Mouse (Mus musculus): ENCODE results near the gene Exph5.

The Exph5 gene

DNA sequence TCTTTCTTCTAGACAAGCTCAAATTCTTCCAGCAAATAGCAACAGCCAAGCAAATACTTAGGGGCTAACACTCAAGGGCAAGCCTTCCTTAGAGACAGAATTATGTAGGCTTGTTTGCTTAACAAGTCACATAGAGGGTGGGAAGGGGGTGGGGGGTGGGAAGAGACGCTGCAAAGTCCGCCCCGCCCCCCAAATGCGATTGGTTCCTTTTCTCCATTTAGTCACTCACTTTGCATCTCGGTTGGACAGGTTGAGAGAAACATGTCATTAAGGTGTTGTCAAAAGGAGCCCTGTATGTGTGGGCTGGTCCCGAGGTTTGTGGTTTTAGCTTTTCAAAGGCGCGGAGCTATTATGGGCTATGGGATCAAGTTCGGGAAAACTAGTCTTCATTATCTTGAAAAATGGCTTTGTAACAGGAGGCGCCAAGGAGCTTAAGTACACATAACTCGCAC is at the start of gene Exph5:
Gene Exph5, plus strand, starts transcription at position 402 of the 452 bp plus-strand sequence.
- DNase-seq (ENCODE audit: low read depth, low spot score), result no peak

DNA sequence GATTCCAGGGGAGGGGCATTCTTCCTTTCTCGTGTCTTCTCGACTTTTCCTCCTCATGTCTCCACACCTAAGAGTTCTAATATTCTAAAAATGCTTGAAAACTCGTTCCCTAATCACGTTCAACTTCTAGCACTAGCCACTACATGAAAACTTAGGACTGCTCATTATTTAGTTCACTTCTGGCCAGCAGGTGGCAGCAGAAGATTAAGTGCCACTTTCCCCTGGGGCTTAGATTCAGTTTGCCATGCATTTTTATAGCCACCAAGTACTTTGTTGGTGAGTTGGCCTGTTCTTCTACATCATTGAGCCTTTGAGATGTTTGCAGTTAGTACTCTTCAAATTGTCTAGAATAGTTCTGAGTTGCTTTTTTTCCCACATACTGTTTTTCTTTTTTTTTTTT is 47.1 kb upstream of the Exph5 start:
- DNase-seq (ENCODE audit: low read depth, low spot score), result peak; percentile 48

DNA sequence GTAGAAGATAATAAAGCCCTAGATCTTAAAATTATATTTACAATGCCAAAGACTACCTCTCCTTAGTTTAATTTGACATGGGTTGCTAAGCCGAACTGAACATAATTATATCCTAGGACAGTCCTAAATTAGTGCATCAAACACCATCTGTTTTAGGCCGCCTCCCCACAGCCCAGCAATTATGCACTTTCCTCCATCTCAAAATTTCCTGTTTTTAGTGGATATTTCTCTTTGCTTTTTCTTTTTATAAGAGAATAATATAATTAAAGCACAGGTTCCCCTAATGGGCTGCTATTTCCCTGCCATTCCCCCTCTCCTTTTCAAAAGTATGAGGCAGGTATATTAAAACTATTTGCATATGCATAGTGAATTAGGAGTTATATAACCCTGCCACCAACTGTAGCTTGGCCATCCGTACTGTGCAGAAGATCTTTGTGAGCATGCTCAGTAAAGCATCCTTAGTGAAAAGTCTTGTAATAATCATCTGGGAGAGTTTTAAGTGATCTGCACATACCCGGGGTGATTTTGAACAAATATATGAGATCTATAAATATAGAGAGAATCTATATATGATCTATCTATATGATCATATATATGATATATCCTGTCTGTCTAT is 44.7 kb upstream of the Exph5 start:
- no peak for DNase-seq (ENCODE audit: low read depth, low spot score)

DNA sequence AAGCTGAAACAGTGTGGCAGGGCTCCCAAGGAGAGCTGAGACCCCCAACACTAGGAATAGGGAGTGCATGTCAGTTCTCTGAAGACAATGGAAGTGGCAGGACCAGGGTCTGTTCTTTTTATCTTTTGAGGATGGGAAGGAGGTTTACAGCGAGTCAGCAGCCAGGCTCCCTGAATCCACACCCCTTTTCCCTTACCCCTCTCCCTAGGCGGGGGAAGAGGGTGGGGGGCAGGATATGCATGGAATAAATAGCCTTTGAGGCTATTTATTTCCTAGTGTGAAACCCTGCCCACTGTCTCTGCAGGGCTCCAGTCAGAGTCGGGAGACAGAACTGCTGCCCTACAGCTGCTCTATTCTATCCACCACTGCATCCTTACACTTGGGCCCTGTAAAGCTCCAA is 43.7 kb upstream of the Exph5 start:
- no peak for DNase-seq (ENCODE audit: low read depth, low spot score)

DNA sequence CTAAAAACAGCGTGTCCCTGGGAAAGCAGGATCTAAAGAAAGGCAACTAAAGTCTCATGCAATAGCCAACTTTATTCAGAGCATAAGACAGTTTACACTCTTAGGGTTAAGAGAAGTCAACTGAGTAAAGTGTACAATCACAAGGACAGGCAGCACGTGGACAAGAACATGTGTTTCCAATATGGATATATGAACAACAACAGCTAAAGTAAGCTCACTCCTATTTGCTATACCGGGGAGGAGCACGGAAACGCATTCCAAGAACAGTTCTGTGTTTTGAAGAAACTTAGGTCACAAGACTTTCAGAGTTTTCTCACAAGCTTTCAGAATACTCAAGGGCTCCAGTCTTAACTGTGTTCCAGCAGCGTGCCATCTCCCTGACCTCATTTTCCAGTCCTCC is 43.3 kb upstream of the Exph5 start:
- no peak for DNase-seq (ENCODE audit: low read depth, low spot score)

DNA sequence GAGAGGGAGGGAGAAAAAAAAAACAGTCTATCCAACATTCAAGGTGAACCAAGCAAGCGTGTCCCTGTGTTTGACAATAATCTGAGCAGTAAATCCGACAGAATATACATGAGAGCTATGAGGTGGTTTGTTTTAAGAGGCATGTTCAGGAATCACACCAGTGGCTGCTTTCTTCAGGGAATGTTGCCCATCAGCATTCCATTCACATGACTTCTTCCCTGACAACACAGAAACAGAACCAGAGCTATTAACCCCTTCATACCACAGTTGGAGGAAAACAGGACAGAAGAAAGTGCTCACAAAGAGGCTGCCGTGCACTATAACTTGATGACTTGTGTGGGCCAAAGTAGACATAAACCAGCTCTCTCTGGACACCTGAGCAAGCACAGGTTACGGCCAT is 37.1 kb upstream of the Exph5 start:
- DNase-seq (ENCODE audit: low read depth, low spot score), result no peak

DNA sequence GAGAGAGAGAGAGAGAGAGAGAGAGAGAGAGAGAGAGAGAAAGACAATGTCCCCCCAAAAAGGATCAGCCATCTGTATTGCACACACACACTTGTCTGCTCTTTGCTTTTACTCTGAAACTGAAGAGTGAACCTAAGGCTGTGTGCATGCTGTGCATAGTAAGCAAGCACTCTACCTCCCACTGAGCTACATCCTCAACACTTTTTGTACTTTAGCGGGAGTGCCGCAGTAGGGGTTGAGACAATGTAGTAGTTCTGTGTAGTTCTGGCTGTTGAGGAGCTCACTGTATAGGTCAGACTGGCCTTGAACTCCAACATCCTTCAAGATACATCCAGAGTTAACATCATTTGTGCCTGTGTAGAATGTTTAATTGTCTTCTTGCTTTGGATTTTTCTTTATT is 35.9 kb upstream of the Exph5 start:
- DNase-seq (ENCODE audit: low read depth, low spot score), result no peak

DNA sequence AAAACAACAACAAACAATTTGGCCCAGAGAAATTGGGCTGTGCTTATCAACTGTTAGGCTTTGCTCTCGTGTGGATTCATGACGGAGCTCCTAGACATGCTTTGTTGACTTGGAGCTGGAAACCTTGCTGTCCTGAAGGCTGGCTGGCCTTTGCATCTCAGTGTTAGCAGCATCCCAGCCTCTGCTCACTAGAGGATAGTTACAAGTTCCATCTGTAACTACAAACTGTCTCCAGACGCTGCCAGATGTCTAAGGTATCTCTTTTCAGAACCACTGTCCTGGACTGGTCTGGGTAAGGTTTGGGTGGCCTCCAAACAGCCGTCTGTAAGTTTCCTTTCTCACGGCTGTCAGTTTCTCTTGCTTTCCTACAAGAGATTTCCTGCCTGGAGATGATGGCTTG is 33.4 kb upstream of the Exph5 start:
- DNase-seq (ENCODE audit: low read depth, low spot score), result no peak

DNA sequence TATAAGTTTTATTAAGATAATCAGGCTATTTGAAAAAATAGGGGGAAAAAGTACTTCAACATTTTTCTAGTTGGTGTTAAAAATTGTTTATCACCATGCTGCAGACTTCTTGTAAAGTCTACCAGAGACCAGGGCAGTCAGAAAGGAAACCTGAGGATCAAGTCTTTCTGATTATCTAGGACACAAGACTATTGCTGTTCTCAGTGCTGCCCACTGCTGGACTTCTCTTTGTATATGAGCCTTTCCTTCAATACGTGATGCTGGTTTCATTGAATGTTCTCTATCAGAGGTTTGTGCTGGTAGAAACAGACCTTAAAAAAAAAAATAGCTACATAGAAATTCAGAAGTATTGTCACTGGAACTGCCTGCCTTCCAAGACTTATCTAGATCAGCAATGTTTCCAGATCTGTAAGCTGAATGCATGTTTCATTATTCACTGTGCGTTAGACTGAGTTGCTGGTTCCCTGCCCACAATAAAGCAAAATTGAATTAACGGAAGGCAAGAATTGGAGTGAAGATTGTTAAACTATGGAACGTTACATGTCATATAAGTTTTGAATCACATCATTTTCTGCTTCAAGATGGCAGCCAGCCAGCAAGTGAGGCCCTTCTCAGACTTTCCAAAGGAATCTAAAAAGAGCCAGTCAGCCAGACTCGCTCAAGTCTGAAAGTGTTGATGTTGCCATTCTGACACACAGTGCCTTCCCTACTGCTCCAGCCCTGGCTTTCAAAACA is 32.6 kb upstream of the Exph5 start:
- no peak for DNase-seq (ENCODE audit: low read depth, low spot score)

DNA sequence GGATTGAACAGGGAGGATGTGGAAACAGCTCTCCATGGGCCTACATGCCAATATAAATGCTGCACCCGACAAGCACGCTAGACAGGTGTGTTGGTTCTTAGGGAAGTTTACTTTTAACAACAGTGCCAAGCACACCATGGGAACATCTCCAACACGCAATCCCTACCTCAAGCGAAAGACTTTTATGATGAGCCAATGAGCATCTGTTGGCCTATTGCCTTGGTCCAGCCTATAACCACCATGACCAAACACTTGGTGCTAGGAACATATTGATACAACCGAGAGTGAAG is 32.1 kb upstream of the Exph5 start:
- no peak for DNase-seq (ENCODE audit: low read depth, low spot score)

DNA sequence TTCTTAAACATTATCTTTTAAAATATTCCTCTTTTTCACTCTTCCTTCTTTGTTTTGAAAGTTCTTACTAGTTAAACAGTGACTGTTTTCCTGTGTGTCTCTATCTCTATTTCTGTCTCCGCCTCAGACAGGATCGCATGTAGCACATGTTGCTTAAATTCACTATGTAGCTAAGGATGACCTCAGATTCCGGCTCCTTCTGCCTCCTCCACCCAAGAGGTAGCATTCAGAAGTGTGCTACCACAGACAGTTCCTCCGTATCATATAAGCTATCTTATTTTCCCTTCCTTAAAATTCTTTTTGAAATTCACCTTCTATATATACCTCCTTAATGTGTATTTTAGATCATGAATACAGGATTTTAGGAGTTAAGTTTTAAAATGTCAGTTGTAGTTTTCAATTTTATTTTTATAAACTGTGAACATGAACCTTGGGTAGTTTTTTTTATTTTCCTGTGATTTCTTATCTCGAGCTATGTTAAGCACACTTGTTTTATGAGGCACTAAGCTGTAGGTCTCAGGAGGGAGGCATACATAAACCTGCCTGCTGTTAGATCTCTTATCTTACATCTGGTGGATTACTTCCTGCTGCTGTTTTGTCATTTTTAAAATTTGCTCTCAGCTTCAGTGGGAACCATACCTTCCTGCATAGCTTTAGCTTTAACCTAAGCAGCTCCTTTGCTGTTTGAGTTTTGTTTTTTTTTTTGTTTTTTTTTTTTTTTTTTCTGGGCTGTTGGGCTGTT is 30.0 kb upstream of the Exph5 start:
- no peak for DNase-seq (ENCODE audit: low read depth, low spot score)

DNA sequence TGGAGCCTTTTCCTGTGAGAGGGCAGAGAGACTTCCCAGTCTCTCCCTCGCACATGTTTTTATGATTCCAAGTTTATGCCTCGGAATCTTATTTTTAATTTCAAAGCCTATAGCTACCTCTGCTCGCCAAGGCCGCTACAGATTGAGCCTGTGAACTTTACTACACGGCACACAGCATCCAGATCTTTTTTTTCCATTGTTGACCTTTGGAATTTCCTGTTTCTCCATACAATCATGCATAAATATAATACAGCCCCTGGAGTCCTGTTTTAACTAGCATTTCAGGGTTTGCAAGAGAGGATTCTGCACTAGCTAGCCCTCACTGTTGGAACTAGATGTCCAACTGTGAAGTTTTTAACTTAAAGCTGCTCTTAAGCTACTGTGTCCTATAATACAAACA is 29.3 kb upstream of the Exph5 start:
- no peak for DNase-seq (ENCODE audit: low read depth, low spot score)

DNA sequence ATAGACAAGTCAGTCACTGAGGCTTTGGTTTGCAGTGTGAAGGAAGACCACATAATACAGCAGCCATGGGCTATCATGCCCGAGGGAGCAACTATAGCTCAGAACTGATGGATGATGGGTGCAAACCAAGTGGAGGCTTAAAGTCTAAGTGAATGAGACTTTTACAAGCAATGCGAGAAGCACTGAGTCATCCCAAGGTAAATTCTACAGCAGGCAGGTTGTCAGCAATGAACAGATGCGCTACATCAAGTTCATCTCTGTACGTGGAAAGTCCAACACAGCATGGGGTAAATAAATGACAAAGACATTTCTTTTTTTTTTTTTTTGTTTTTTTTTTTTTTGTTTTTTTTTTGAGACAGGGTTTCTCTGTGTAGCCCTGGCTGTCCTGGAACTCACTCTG is 28.8 kb upstream of the Exph5 start:
- DNase-seq (ENCODE audit: low read depth, low spot score), result no peak

DNA sequence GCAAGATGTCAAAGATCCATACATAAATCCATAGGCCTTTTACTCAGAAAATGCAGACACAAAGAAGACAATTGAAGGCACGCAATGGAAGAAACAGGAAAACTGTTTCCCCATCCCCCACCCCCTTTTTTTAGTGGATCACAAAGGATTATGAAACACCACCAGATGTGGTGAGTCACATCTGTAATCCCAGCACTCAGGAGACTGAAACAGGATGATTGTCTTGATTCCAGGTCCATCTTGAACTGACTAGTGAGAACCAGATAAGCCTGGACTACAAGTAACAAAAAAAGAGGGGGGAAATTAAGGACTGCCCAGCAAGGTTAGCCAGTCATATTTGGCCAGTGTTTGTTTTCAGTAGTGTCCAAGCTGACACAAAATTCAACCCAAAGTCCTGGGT is 25.1 kb upstream of the Exph5 start:
- DNase-seq (ENCODE audit: low read depth, low spot score), result no peak

DNA sequence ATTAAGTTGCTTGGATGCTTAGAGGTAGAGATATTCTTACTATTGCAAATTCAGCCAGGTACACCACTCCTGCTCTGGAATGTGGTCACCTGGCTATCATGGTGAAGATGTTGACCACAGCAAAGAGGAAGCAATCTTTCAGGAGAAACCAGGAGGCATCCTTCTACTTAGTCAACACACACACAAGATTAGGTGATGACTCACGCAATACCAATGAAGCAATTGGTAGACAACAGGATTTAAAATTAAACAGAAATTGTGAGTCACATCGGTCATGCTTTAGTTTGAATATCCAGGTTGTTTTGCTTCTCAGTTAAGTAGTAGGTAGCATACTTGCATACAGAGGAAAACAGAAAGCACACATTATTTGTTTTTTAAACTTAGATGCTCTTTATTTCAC is 22.5 kb upstream of the Exph5 start:
- no peak for DNase-seq (ENCODE audit: low read depth, low spot score)

DNA sequence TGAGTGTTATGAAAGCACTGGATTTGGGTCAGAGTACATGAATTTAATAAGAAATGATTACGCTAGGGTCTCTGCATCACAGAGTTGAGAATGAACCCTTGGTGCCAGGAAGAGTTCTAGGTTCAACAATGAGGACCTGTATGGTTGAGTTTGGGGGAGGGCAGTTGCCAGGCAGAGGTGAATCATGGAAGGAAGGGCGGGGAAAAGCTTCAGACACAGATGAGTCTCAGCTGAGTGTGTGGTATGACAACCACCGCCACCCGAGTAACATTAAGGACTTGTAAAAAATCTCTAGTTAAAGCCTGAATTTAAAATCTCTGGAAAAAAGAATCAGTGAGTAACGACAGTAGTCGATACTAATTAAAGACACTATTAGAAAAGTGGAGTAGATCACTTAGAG is 14.7 kb upstream of the Exph5 start:
- DNase-seq (ENCODE audit: low read depth, low spot score), result no peak

DNA sequence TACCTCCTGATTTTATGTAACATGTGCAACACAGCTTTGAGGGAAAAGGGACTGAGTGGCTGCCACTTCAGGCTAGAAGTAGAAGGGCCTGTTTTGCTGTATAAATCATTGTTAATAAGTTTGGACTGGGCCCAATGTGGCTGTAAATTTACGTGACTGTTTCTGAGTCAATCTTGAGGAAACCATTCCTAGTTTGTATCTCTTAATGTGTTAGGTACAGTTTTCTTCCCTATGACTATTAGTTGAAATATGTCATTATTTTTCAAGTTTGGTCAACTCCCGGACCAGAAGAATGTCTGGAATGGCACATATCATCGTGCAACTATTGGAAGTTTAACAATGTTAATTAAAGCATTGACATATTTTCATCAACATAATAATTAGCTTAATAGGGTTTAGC is 11.5 kb upstream of the Exph5 start:
- no peak for DNase-seq (ENCODE audit: low read depth, low spot score)

DNA sequence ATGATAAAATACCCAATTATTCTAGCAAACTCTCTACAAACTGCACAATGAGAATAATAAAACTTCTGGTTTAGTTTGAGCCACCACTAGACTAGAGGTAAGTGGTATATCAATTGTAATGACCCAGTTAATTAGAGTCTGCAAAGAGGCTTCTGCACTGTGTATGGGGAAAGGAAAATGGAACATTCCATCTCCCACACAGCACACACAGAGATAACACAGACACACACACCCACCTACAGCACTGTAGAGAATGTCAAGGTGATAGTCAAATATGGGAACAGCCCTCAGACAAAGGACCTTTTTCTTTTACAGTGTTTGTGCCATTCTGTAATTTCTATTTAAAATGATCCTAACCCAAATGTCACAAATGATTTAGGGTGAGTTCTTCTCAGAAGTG is 8.6 kb upstream of the Exph5 start:
- DNase-seq (ENCODE audit: low read depth, low spot score), result no peak

DNA sequence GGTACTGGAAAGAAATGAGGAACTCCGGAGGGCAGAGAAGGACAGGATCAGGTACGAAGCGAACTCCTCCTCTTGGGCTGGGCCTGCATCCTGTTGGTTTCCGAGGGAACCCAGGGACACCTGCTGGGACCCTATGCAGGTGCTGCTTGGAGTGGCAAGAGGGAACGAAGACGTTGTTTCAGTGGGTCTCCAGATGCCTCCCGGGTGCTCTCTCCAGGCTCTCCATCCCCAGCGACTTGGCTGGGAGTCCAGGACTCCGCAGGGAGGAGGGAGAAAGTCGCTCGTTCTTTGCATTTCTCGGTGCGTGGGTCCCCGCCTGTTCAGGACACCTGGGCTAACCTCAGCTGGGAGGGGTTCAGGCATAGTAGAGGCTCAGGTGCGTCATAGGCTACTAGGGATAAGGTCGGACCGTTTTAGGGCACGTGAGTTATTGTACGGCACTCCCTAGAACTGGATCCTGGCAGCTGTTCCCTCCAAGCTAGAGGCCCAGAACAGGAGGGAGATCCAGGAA is 386 bp downstream of the Exph5 start:
- no peak for DNase-seq (ENCODE audit: low read depth, low spot score)

DNA sequence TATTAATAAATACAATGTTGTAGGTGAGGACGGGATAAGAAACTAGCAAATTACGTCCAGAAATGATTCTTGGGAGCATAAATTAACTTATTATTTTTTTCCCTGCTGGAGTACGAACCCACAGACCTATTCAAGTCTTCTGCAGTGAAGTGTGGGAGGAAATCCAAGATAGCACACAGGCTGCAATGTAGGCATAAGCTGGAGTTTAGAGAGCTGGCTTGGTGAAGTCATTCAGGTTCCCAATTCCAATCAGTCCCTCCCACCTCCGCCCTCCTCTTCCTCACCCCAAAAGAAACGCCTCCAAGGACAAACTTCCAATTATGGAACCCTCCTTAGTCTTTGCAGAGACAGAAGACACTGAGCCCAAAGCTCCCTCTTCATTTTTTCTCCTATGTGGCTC is 945 bp downstream of the Exph5 start:
- no peak for DNase-seq (ENCODE audit: low read depth, low spot score)

DNA sequence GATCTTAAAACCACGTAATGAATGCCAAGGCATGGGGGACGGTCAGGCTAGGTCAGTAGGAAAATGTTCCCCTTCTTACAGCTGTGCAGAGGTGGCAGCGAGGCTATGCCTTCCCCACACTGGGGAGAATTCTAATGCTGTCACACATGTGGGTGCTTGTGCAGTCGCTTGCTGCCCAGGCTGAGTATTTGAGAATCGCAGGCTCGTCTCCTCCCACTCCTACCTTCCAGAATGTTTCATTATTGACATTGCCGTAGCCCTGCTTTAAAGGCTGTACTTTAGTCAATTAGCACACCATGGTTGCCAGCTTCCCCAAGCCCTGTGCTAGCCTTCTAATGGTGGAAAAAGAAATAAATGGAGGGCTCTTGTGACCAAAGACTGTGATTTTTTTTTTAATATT is 6.4 kb downstream of the Exph5 start:
- no peak for DNase-seq (ENCODE audit: low read depth, low spot score)

DNA sequence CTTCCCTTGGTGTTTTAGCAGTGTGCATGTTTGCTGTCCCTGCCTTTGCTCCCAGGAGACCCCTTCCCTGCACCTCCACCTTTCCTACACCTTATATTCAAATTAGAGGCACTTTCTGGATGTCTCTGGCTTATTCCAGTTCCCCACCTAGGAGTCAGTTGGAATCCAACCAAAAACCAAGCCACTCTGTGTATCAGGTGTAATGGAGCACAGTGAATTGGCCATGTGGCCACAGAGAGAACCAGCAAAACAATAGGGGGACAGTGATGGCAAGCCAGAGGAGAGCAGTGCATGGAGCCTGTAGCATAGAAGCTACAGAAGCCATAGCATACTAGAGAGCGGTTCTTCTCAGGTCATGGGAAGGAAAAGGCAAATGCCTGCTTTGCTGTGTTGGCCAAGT is 11.5 kb downstream of the Exph5 start:
- DNase-seq (ENCODE audit: low read depth, low spot score), result no peak

All from retina, adult 2 months (tissue).